ENCODE assay signal across 21 mouse cellular contexts in genomic region chr7:27383233-27383632, GRCm38 (mm10). TPM values are rescaled to one million over a fixed set of nuclear protein-coding genes. Genes with fewer than 3 reads are reported as not detected.
A peak's percentile ranks its signal among the peaks of the same experiment; 100 is the strongest.
DNase-seq lines count a peak whose midpoint lies in the region; ATAC-seq and TF ChIP-seq lines count a peak whose summit lies in the region.
"Had no signal": no experiment of that assay in that cellular context is flagged by ENCODE, and none has a peak within 500 bp of the region (broad histone marks: within the 10 kb centered on the region; RNA-seq: fewer than 3 reads in every experiment).

No protein-coding gene starts in this region.

- TF ChIP-seq CTCF in ES-Bruce4 (IDR thresholded peaks at IDR 0.05; ENCODE audit: low read depth, low read length) = no peak

- WGBS in liver, embryonic 13.5 days (ENCODE audit: insufficient replicate concordance) = 48% methylated on average over 1 of the region's 1 CpGs
- WGBS in liver, embryonic 11.5 days = 53% methylated on average over 1 of the region's 1 CpGs
- 36% methylated on average over 1 of the region's 1 CpGs for WGBS in liver, embryonic 15.5 days (ENCODE audit: insufficient replicate concordance)
- 94% methylated on average over 1 of the region's 1 CpGs for WGBS in hindbrain, embryonic 13.5 days
- 78% methylated on average over 1 of the region's 1 CpGs for WGBS in hindbrain, embryonic 10.5 days

- peak overlapping the region; percentile 37 for H3K27ac ChIP-seq in liver, embryonic 13.5 days
- H3K27ac ChIP-seq in liver, embryonic 11.5 days (ENCODE audit: low read depth, low read length) = no peak overlapping the region
- H3K27ac ChIP-seq in ES-Bruce4 (ENCODE audit: insufficient read depth, low read length) = peak overlapping the region; percentile 82
- peak overlapping the region; percentile 53 for H3K27ac ChIP-seq in liver, embryonic 15.5 days (replicated peaks)
- no peak overlapping the region for H3K27ac ChIP-seq in hindbrain, embryonic 13.5 days
- no peak overlapping the region for H3K27ac ChIP-seq in hindbrain, embryonic 10.5 days
- H3K27ac ChIP-seq: embryonic facial prominence, embryonic 12.5 days; kidney, embryonic 15.5 days; stomach, postnatal 0 days had no signal

- peaks cover 24% of the 10 kb centered on the region for H3K4me1 ChIP-seq in liver, embryonic 13.5 days (replicated peaks)
- no peaks in the 10 kb centered on the region for H3K4me1 ChIP-seq in liver, embryonic 11.5 days (replicated peaks; ENCODE audit: control insufficient read depth, insufficient read depth, low read length)
- peaks cover 5% of the 10 kb centered on the region for H3K4me1 ChIP-seq in ES-Bruce4 (ENCODE audit: control insufficient read depth, insufficient read depth, low read length)
- H3K4me1 ChIP-seq in liver, embryonic 15.5 days (replicated peaks) = peaks cover 14% of the 10 kb centered on the region
- H3K4me1 ChIP-seq in hindbrain, embryonic 13.5 days (replicated peaks) = no peaks in the 10 kb centered on the region
- peaks cover 8% of the 10 kb centered on the region; the same call in 1 of the 2 replicates for H3K4me1 ChIP-seq in hindbrain, embryonic 10.5 days (replicated peaks)

- no peaks in the 10 kb centered on the region for H3K9me3 ChIP-seq in liver, embryonic 13.5 days (replicated peaks)
- H3K9me3 ChIP-seq in liver, embryonic 11.5 days (ENCODE audit: control insufficient read depth, low read length) = no peaks in the 10 kb centered on the region
- no peaks in the 10 kb centered on the region for H3K9me3 ChIP-seq in ES-Bruce4 (replicated peaks; ENCODE audit: control insufficient read depth, insufficient read depth, low read length, poor library complexity, severe bottlenecking)
- H3K9me3 ChIP-seq in liver, embryonic 15.5 days (replicated peaks) = no peaks in the 10 kb centered on the region
- H3K9me3 ChIP-seq in hindbrain, embryonic 13.5 days = no peaks in the 10 kb centered on the region
- H3K9me3 ChIP-seq in hindbrain, embryonic 10.5 days = no peaks in the 10 kb centered on the region
- H3K9me3 ChIP-seq: embryonic facial prominence, embryonic 12.5 days; kidney, embryonic 15.5 days had no signal

- peak; percentile 39 for DNase-seq in liver, embryonic 13.5 days
- no peak for DNase-seq in liver, embryonic 11.5 days (ENCODE audit: low spot score)
- peak; percentile 71 for DNase-seq in NIH3T3 (ENCODE audit: low read depth)
- DNase-seq in yolk sac, embryonic 10.5 days (ENCODE audit: low spot score) = no peak
- DNase-seq in hindbrain, embryonic 10.5 days (ENCODE audit: low spot score) = no peak
- DNase-seq: adrenal gland, postnatal 25 days; cerebellum, adult 9-10 months; heart, postnatal 36 days; lung, adult 18-20 months; lung, postnatal 36 days; retina, postnatal 1 day had no signal

- H3K4me3 ChIP-seq in liver, embryonic 13.5 days (replicated peaks) = no peak overlapping the region
- no peak overlapping the region for H3K4me3 ChIP-seq in liver, embryonic 11.5 days (ENCODE audit: low read depth, low read length)
- no peak overlapping the region for H3K4me3 ChIP-seq in ES-Bruce4 (ENCODE audit: low read depth, low read length)
- H3K4me3 ChIP-seq in liver, embryonic 15.5 days (replicated peaks) = no peak overlapping the region
- H3K4me3 ChIP-seq in hindbrain, embryonic 13.5 days = no peak overlapping the region
- H3K4me3 ChIP-seq in hindbrain, embryonic 10.5 days = no peak overlapping the region
- H3K4me3 ChIP-seq: embryonic facial prominence, embryonic 12.5 days; kidney, embryonic 15.5 days had no signal

- peak; percentile 47; the same call in 1 of the 2 replicates for ATAC-seq in liver, embryonic 13.5 days (ENCODE audit: low read depth)
- ATAC-seq in liver, embryonic 11.5 days (replicated peaks; ENCODE audit: low FRiP score) = no peak
- no peak for ATAC-seq in liver, embryonic 15.5 days (ENCODE audit: insufficient read depth)
- ATAC-seq in hindbrain, embryonic 13.5 days (ENCODE audit: low FRiP score) = no peak
- ATAC-seq: hindbrain, embryonic 16.5 days; intestine, embryonic 16.5 days had no signal

- peaks cover 28% of the 10 kb centered on the region for H3K27me3 ChIP-seq in liver, embryonic 13.5 days
- peaks cover 14% of the 10 kb centered on the region for H3K27me3 ChIP-seq in liver, embryonic 11.5 days (replicated peaks; ENCODE audit: control insufficient read depth, insufficient read depth, low read length)
- H3K27me3 ChIP-seq in ES-Bruce4 (ENCODE audit: control insufficient read depth, insufficient read depth, low read length, poor library complexity, severe bottlenecking) = no peaks in the 10 kb centered on the region
- peaks cover 36% of the 10 kb centered on the region for H3K27me3 ChIP-seq in liver, embryonic 15.5 days
- H3K27me3 ChIP-seq in hindbrain, embryonic 13.5 days = peaks cover 56% of the 10 kb centered on the region
- H3K27me3 ChIP-seq in hindbrain, embryonic 10.5 days (ENCODE audit: insufficient read depth, poor library complexity, severe bottlenecking) = peaks cover 20% of the 10 kb centered on the region

- TF ChIP-seq POLR2A in ES-Bruce4 (IDR thresholded peaks at IDR 0.05; ENCODE audit: insufficient read depth, low read length) = no peak

- H3K4me2 ChIP-seq in liver, embryonic 13.5 days = no peak overlapping the region
- no peak overlapping the region for H3K4me2 ChIP-seq in liver, embryonic 11.5 days
- H3K4me2 ChIP-seq in liver, embryonic 15.5 days = 0 out of 2 replicates have a peak overlapping the region, but pooled peaks have one; percentile 2
- H3K4me2 ChIP-seq in hindbrain, embryonic 13.5 days = no peak overlapping the region
- H3K4me2 ChIP-seq: embryonic facial prominence, embryonic 12.5 days; heart, embryonic 11.5 days; kidney, embryonic 15.5 days; midbrain, embryonic 11.5 days had no signal

- H3K9ac ChIP-seq in liver, embryonic 13.5 days = no peak overlapping the region; the same call in 1 of the 2 replicates
- no peak overlapping the region for H3K9ac ChIP-seq in liver, embryonic 11.5 days (ENCODE audit: low read depth, low read length)
- no peak overlapping the region for H3K9ac ChIP-seq in ES-Bruce4 (ENCODE audit: low read depth, poor library complexity, severe bottlenecking)
- no peak overlapping the region for H3K9ac ChIP-seq in liver, embryonic 15.5 days
- no peak overlapping the region for H3K9ac ChIP-seq in hindbrain, embryonic 13.5 days
- H3K9ac ChIP-seq: embryonic facial prominence, embryonic 12.5 days; kidney, embryonic 15.5 days had no signal

- TF ChIP-seq EP300 in ES-Bruce4 (IDR thresholded peaks at IDR 0.05; ENCODE audit: insufficient read depth, low read depth, low read length) = no peak

- no peaks in the 10 kb centered on the region for H3K36me3 ChIP-seq in liver, embryonic 13.5 days
- no peaks in the 10 kb centered on the region for H3K36me3 ChIP-seq in liver, embryonic 11.5 days (ENCODE audit: control insufficient read depth, insufficient read depth, low read length)
- no peaks in the 10 kb centered on the region for H3K36me3 ChIP-seq in ES-Bruce4 (ENCODE audit: control insufficient read depth, insufficient read depth, low read length, poor library complexity, severe bottlenecking)
- H3K36me3 ChIP-seq in liver, embryonic 15.5 days (replicated peaks) = no peaks in the 10 kb centered on the region
- H3K36me3 ChIP-seq in hindbrain, embryonic 13.5 days = peaks cover 3% of the 10 kb centered on the region; the same call in 1 of the 2 replicates
- no peaks in the 10 kb centered on the region for H3K36me3 ChIP-seq in hindbrain, embryonic 10.5 days
- H3K36me3 ChIP-seq: embryonic facial prominence, embryonic 12.5 days; kidney, embryonic 15.5 days had no signal

RNA-seq across cellular contexts. Expression of gene Gm20479, which starts 26.0 kb away (rescaled TPM):
- 0.50 TPM in 1 of 2 replicates, not detected in the other for polyA plus RNA-seq in liver, embryonic 13.5 days (2015; fragmentation: Nextera tagmentation; extraction: Ambion mirVana)
- 0.43 and 1.2 TPM in 2 replicates for polyA plus RNA-seq in liver, embryonic 11.5 days (2014; fragmentation: Nextera tagmentation; extraction: Ambion mirVana)
- 15.8 and 17.1 TPM in 2 replicates for polyA plus RNA-seq in ES-Bruce4 (2011; ENCODE audit: insufficient read depth, insufficient read length, low read depth, missing spikeins)
- 0.28 TPM in 1 of 2 replicates, not detected in the other for polyA plus RNA-seq in liver, embryonic 15.5 days (2015; fragmentation: Nextera tagmentation; extraction: Ambion mirVana)
- not detected in 2 replicates for polyA plus RNA-seq in hindbrain, embryonic 13.5 days (2015; fragmentation: Nextera tagmentation; extraction: Ambion mirVana)
- polyA plus RNA-seq in hindbrain, embryonic 10.5 days (2016; fragmentation: Nextera tagmentation; extraction: Ambion mirVana) = 0.50 TPM in 1 of 2 replicates, not detected in the other
- polyA plus RNA-seq: hindbrain, embryonic 16.5 days; intestine, embryonic 16.5 days; midbrain, embryonic 11.5 days had no signal

RNA-seq across cellular contexts. Expression of gene Shkbp1, which starts 27.4 kb away (rescaled TPM):
- 23.1 and 25.0 TPM in 2 replicates for polyA plus RNA-seq in liver, embryonic 13.5 days (2015; fragmentation: Nextera tagmentation; extraction: Ambion mirVana)
- polyA plus RNA-seq in liver, embryonic 11.5 days (2014; fragmentation: Nextera tagmentation; extraction: Ambion mirVana) = 46.8 and 49.6 TPM in 2 replicates
- polyA plus RNA-seq in ES-Bruce4 (2011; ENCODE audit: insufficient read depth, insufficient read length, low read depth, missing spikeins) = 43.6 and 44.5 TPM in 2 replicates
- 16.4 and 18.6 TPM in 2 replicates for polyA plus RNA-seq in liver, embryonic 15.5 days (2015; fragmentation: Nextera tagmentation; extraction: Ambion mirVana)
- 61.8 and 62.5 TPM in 2 replicates for polyA plus RNA-seq in hindbrain, embryonic 13.5 days (2015; fragmentation: Nextera tagmentation; extraction: Ambion mirVana)
- polyA plus RNA-seq in hindbrain, embryonic 10.5 days (2016; fragmentation: Nextera tagmentation; extraction: Ambion mirVana) = 76.3 and 87.4 TPM in 2 replicates

RNA-seq across cellular contexts. Expression of gene Ltbp4, which starts 45.7 kb away (rescaled TPM):
- 3.6 and 3.9 TPM in 2 replicates for polyA plus RNA-seq in liver, embryonic 13.5 days (2015; fragmentation: Nextera tagmentation; extraction: Ambion mirVana)
- 7.1 and 10.2 TPM in 2 replicates for polyA plus RNA-seq in liver, embryonic 11.5 days (2014; fragmentation: Nextera tagmentation; extraction: Ambion mirVana)
- 66.8 and 72.5 TPM in 2 replicates for polyA plus RNA-seq in ES-Bruce4 (2011; ENCODE audit: insufficient read depth, insufficient read length, low read depth, missing spikeins)
- polyA plus RNA-seq in liver, embryonic 15.5 days (2015; fragmentation: Nextera tagmentation; extraction: Ambion mirVana) = 4.6 and 7.8 TPM in 2 replicates
- polyA plus RNA-seq in hindbrain, embryonic 13.5 days (2015; fragmentation: Nextera tagmentation; extraction: Ambion mirVana) = 5.4 and 6.0 TPM in 2 replicates
- 5.8 and 7.5 TPM in 2 replicates for polyA plus RNA-seq in hindbrain, embryonic 10.5 days (2016; fragmentation: Nextera tagmentation; extraction: Ambion mirVana)

Comparison
In these comparisons a context has a peak if more than half of its experiments do, and no peak if none do; other contexts are left out.
1. DNase-seq: peak in liver, embryonic 13.5 days (single experiment) and NIH3T3 (single experiment); none in liver, embryonic 11.5 days (single experiment), yolk sac, embryonic 10.5 days (single experiment) and hindbrain, embryonic 10.5 days (single experiment).
2. H3K27ac ChIP-seq: peak in liver, embryonic 13.5 days (single experiment), ES-Bruce4 (single experiment) and liver, embryonic 15.5 days (single experiment); none in liver, embryonic 11.5 days (single experiment), hindbrain, embryonic 13.5 days (single experiment) and hindbrain, embryonic 10.5 days (single experiment).